Mouse (Mus musculus): Measurements from ENCODE around the gene Optc.

Gene Optc

DNA sequence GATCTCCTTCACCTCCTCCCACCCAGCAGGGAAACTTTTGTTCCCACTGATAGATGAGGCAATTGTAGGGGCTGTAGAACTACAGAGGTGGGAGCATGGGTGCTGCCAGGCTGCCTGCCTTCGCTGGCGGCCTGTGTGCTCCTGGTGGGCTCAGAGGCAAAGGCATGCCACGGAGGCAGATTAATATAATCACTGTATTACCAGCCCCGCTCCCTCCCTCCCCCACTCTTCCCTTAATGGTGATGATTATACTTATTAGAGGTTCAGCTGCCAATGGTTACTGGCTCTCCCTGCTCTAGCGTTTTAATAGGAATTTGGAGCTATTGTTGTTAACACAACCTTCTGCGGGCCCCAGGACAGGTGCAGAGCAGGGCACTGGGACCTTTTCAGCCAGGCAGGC is 26.0 kb downstream of the Optc start:
- no peak for DNase-seq

DNA sequence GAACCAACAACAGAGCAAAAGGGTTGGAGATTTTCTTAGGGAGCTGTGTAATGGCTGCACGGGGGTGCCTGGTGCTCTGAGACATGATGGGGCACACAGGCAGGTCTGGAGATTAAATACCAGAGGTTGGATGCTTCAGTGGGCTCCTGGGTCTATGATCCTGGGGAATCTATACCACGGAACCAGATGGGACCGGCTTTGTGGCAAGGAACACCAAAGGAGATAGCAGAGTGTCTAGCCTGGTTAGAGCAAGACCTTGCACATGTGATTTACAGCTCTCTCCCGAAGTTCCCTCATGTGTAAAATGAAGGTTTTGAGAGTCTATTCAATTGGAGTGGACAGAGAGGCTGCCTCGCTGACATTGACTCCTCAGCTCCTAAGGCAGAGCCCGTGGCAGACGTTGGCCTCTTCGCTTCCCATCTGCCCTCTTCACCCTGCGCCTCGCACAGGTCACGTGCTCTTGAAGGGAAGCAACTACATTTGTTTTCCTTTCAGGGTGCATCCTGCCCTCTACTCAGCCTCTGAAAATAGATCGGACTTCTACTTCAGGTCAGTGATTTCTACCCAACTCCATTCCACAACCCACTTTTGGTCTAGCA is 28.9 kb downstream of the Optc start:
- DNase-seq: no peak

- no peak for DNase-seq
These were observed 30.9 kb downstream of the Optc start for GRCm38 (mm10) chr1:133876936-133877335.

- DNase-seq: peak; percentile 66 to 77
These were observed 34.5 kb downstream of the Optc start for GRCm38 (mm10) chr1:133873086-133873813.

- DNase-seq: peak; percentile 77 to 84
These were observed 36.6 kb downstream of the Optc start for GRCm38 (mm10) chr1:133871241-133871640.

- peak; percentile 69 to 84 for DNase-seq
These were observed 38.6 kb downstream of the Optc start for GRCm38 (mm10) chr1:133869221-133869620.

GRCm38 (mm10) chr1:133863257-133863997 is 44.4 kb downstream of the Optc start:
- no peak for DNase-seq

GRCm38 (mm10) chr1:133861028-133861427 is 46.8 kb downstream of the Optc start:
- no peak for DNase-seq

GRCm38 (mm10) chr1:133859821-133860711 is 47.7 kb downstream of the Optc start:
- DNase-seq: no peak

- no peak for DNase-seq
These were observed 48.5 kb downstream of the Optc start for GRCm38 (mm10) chr1:133859257-133859656.

DNA sequence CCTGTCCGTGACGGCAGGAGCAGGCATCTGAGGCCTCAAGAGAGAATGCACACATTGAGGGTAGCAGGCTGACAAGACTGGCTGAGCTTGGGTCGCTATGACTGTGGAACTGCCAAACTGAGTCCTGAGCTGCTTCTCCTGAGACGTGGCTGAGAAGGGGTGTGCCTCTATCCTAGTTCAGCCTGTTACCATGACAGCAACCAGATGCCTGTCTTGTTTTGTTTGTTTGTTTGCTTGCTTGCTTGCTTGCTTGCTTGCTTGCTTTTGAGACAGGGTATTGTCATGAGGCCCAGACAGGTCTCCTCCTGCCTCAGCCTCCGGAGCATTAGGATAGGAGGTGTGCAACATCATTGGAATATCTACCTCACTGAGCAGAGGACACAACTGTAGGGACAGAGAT is 50.0 kb downstream of the Optc start:
- DNase-seq: no peak

GRCm38 (mm10) chr1:133857171-133857570 is 50.6 kb downstream of the Optc start:
- DNase-seq: no peak

- no peak for DNase-seq
These were observed 51.1 kb downstream of the Optc start for GRCm38 (mm10) chr1:133856655-133857054.

GRCm38 (mm10) chr1:133856133-133856541 is 51.7 kb downstream of the Optc start:
- no peak for DNase-seq

- peak; percentile 45 to 48 for DNase-seq
These were observed 52.4 kb downstream of the Optc start for GRCm38 (mm10) chr1:133855274-133856017.

DNA sequence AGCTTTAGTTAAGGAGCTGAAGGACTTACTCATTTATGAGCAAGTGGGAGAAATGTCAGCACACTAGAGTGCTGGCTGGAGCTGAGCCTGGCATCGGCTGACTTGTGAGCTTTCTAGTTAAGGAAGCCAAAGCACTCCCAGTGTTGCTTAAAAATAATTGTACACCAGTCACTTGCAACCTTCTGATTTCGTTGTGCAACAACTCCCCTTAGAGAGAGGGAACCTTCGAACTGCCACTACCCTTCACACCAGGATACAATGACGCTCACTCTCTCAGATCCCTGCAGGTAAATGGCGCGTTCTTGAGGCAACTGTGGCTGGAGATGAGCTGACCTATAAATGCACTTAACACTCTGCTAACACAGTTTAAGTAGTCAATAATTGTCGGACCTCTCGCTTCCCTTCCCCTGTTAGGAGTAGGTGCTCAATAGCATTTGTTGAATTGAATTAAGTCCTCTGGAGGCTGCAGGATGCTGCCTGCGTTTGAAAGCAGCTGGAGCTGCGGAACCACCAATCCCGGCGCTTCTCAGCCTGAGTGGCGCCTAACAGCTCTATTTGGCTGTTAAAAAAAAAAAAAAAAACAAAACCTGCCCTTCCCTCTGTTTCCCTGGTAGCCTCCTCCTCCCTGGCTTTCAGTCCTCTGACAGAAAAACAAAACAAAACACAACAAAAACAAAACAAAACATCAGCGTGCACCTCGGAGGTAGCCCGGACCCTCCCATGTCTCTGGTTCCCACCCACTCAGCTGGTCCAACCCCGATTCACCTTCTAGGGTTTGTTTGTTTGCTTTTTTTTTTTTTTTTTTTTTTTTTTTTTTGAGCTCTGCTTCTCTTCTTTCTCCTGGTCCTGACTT is 53.2 kb downstream of the Optc start:
- no peak for DNase-seq

Data from cerebellum, postnatal 14 days (tissue).